Mouse (Mus musculus): ENCODE measurements around the gene Dazap1.
"Not testable (repeated sequence)": the region's sequence is repeated elsewhere in the genome, so short reads cannot be mapped to it uniquely, and the experiment has no call there.

Gene Dazap1

DNA sequence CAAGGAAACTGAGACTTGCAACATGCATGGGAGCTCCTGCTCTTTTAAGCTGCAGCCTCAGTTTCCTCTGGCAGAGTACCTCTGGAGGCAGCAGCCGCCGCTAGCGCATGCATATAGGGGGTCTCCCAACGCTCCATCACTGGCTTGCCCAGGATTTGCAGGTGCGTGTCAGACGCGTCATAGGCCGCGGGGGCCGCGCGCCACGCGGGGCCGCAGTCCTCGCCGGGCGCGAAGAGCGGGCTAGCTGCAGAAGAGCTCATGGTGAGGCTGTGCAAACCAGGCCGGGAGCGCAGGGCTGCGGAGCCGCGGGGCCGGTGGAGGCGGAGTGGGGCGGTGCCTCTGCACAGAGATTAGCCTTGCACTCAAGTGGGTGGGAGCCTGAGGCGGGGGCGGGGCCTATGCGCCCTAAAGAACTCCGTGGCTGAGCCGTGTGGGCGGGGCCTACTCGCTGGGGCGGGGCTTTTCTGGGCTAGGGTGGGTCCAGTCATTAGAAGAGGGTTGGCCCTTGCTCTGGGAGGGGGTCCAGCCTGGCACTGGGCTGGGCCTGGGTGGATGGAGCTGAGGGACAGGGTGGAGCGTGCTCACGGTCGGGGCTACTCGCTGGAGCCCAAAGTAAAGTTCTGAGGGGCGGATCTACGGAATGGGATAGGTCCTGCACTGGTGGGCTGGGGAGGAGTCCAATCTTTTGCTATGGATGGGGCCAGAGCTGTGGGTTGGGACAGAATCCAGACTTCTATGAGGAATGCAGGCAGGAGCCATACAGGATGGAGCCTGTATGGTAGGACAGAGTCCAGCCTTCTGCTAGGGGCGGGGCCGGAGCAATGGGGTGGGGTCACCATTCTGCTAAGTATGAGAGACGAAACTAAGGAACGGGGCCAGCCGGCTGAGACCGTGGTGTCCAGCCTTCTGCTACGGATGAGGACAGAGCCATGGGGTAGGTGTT lies at the start of gene Dazap1, which contains the start of gene Gamt:
Dazap1 (plus strand) TSS at position 845 of the 943 bp plus-strand sequence.
Gamt (minus strand) TSS at position 371 of the 943 bp plus-strand sequence.
- DNase-seq: peak; percentile 90

DNA sequence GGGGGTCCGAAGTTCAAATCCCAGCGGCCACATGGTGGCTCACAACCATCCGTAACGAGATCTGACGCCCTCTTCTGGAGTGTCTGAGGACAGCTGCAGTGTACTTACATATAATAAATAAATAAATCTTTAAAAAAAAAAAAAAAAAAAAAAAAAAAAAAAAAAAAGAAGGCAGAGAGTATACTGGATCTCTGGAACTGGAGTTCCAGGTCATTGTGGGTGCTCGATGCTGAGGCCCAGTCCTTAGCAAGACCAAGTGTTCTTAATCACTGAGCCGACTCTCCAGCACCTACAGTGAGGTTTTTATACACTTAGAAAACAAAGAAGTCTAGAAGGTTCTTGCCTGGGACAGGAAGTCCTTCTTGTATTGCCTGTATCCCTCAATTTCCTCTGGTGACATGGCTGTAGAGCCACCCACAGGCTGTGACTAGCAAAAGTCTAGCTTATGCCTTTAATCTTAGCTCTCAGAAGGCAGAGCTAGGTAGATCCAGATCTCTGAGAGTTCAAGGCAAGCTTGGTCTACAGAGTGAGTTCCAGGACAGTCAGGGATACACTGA lies 49.7 kb upstream of the Dazap1 start:
- DNase-seq: not testable (repeated sequence)

DNA sequence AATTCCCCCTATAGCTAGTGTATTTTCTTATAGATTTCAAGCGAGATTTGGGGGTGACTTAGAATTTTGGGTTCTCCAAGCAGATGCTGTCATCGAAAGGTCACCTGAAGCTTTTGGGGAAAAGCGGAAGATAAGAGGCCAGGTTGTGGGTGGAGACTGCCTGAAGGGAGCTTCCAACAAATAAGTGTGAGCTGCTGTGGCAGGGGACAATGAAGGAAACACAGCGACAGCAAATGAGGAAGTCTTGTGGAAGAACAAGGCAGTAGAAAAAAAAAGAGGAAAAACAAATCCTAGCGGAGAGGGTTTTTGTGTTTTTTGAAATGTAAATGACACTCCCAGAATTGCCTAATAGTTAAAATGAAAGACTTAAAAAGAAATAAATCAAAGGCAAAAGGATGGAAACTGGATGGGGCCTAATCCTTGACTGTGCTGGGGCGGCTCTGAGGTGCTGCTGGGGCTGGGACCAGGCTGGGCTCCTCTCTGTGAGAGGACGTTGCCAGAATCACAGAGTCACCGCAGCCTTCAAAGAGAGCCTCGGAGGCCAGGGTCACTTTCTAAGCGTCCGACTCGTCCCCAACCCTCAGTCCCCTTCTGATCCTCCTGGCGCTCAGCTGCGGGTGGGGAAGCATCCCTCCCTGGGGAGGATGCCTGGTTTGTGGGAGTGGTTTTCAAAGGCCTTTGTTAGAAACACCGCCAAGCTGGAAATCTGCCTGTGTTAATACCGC lies 46.1 kb upstream of the Dazap1 start:
- DNase-seq: no peak

DNA sequence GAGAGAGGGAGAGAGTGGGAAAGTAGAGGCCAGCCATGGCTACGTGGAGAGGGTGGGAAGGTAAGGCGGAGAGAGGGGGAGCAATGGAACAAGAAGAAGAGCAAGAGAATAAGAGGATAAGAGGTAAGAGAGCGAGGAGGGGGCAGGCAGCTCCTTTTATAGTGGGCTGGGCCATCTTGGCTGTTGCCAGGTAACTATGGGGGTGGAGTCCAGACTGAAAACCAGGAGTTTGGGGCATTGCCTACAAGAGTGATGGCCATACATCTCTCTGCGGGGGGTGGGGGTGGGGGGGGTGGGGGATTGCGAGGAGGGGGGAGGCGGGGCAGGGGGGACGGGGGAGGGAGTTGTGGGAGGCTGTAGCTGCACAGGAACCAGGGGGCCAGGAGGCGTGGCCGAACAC lies 40.6 kb upstream of the Dazap1 start:
- no peak for DNase-seq

DNA sequence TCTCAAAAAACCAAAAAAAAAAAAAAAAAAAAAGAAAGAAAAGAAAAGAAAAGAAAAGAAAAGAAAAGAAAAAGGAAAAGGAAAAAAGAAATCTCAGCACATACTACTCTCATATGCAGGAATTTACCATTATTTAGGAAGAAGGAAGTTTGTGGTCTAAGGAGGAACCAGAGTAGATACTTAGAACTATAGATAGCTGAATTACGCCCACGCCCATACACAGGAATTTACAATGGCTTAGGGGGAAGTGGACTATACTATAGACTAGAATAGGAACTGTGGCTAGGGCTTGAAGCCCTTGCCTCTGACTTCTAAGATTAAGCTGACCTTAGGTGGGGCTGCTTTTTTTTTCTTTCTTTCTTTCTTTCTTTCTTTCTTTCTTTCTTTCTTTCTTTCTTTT lies 38.1 kb upstream of the Dazap1 start:
- DNase-seq: not testable (repeated sequence)

DNA sequence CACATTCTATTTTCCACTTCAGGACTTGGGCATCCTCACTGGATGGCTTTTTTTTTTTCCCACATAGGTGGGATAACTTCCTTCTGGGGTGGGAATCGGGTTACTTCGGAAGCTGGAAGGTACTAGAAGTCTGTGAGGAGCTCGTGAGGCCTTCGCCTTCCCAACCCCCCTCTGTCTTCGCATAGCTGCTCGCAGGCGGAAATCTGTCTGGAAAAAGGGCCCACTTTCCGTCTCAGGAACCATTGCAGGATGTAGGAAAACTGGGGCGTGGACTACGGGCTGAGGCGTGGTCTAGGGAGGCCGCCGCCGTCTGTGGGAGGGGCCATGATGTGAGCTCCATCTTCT lies 35.2 kb upstream of the Dazap1 start:
- DNase-seq: no peak

DNA sequence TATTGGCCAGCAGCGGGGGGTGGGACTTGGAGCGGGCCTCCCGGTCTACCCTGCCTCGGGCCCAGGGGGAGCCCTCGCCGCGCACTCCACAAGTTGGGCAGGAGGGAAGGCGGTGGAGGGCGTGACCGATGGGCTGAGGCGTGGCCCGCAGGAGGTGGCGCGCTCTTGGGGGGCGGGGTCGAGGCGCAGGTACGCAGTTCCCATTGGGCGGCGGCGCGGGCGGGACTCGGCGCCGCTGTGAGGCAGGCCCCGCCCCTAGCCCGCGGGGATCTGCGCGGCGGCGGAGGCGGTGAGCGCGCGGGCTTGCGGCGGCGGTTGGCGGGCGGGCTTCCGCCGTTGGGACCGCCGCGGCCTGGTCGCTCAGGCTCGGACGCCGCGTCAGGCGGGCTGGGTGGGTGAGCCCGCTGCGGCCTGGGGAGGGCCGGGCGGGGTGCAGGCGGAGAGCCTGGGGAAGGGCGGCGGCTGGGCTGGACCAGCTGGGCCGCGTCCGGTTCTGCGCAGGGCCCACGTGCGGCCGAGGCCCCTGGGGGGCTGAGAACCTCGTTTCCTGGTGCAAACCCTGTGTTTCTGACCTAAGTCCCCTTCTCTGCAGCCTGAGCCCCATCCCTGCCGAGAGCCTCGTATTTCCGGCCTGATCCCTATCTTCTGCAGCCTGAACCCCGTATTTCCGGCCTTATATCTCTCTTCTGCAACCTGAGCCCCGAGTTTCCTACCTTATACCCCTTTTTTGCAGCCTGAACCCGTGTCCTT lies 34.7 kb upstream of the Dazap1 start, which contains the start of gene Mum1:
Mum1 (plus strand) TSS at position 19 of the 750 bp plus-strand sequence.
- peak; percentile 99 to 100 for DNase-seq

DNA sequence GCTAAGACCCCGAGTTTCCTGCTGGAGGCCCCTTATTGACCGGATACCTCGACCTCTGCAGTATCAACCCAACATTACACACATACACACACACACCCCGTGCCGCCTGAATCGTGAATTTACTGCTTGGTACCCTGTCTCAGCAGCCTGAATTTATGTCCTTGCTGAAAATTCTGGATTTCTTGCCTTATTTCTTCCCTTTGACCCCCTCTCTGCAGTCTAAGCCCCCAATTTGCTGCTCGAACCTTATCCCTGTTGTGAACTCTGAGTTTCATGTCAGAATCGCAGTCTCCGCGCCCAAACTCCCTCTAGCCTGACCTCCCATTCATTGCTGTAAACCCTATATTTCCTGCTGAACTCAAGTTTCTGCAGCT lies 34.1 kb upstream of the Dazap1 start:
- DNase-seq: no peak

DNA sequence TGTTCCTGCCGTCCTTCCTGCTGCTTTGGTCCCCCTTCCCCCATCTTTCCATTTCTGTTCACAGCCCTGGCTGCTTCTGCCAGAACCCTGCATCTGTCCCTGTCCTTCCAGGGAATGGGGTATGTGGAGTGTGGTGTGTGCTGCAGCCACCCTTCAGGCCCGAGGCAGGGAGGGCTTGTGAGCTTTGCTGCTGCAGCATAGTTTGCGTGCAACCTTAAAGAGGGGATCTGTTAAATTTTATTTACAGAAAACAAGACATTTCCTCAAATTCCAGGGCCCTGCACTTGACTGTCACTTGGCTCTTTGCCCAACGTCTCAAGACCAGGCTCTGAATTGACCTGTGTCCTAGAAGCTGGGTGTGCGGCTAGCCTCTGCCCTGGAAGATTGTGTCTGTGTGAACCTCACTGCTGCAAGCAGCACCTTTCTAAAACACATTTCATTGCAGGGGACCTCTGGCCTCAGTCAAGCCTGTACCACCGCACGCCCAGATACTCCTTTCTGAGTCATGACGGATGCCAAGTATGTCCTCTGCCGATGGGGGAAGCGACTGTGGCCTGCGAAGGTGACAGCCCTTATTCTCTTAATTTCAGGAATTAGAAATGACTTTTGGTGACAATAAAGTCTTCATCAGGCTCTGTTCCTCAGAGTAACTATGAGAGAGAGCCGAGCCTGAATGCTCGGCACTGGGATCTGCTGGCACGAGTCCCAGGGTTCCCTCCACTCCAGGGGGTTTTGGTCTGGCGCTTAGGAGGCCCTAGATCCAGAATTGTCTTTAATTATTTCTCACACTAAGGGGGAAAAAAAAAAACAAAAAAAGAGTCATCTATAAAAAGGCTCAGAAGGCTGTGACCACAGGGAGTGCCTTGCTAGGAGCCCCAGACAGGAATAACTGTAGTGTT lies 33.2 kb upstream of the Dazap1 start:
- no peak for DNase-seq

DNA sequence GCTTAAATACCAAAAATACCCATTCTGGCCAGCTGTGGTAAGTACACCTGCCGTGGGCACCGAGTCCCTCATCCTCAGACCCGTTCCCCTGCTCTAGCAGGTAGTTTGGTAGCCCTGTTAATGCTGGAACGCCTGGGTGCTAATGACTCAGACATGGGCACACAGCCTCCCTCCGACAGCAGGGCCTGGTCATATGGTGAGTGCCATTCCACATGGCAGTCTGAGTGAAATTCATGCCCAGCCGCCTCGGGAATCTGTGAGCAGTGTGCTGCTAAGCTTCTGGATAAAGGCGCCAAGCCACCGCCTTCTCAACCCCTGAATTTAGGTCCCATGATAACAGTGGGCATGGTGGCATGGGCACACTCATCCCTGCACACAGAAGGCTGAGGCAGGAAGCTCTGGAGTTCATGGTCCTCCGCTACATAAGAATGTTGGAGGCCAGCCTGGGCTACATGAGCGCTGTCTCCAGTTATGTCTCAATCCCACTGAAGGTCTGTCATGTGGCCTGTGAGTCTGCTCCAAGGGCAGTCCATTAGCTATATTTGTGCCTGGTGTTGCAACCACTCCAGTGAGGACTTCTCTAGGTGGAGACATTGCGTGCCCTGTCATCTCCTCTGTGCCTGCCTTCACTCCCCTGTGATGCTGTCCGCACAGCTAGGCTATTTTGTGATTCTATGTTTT lies 25.0 kb upstream of the Dazap1 start:
- DNase-seq: no peak

DNA sequence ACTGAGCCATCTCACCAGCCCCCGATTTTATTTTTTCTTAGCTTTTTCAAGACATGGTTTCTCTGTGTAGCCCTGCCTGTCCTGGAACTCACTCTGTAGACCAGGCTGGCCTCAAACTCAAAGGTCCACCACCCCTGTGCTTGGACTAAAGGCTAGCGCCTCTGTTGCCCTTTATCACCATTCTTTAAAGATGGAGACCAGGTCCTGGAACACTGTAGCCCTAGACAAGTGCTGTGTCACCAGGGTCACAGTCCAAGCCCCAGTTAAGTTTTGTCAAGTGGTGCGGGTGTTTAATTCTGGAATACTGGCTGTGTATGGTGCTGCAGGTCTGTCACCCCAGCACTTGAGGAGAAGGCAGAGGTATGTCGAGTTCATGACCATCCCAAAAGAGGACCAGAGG lies 24.3 kb upstream of the Dazap1 start:
- no peak for DNase-seq

DNA sequence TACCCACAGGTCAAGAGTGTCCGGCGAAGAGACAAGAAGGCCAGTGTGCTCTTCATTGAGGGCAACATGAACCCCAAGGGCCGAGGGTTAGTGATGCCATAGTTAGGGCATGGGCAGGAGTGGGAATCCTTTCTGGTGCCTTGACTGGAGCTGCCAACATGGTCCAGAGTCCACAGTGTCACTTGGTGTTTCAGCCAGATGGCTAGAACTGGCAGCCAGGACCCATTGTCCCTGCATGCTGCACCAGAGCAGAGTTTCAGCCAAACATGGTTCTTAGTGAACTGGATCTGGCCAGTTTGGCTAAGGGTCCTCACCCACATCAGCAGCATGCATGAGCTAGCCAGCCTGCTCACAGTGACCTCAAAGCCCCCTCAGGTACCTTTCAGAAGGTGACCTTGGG lies 23.0 kb upstream of the Dazap1 start:
- no peak for DNase-seq

DNA sequence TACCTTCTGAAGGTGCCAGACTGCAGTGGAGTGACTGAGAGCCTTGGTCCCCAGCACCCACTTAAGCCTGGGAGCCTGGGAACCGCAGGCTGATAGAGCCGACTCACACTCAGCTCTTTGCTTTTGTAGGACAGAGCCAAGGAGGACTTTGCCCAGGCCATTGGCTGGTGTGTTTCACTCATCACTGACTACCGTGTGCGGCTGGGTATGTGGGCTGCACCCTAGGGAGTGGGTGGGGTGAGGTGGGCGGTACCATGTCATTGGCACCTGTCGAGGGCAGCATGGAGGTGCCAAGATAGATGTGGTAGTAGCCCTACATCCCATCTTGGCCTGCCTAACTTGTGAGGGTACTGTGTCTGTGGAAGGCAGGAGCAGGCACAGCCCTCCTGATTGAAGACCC lies 21.5 kb upstream of the Dazap1 start:
- DNase-seq: no peak

DNA sequence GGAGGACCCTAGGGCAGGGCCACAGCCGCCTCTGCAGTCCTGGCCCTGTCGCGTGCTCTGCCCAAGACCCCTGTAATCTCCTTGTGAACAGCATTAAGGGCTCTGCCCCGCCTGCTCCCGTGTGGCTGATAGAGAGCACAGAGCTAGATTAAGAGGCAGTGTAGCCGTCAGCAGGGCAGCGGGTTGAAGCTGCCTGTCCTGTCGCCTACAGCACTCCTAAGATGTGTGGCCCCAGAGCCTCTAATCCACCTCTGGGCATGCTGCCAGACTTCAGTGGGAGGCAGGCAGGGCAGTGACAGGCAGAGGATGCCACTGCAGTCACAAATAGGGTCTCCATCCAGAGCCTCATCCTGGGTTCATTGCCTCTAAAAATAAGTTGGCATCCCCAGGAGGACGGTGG lies 19.2 kb upstream of the Dazap1 start:
- DNase-seq: no peak

DNA sequence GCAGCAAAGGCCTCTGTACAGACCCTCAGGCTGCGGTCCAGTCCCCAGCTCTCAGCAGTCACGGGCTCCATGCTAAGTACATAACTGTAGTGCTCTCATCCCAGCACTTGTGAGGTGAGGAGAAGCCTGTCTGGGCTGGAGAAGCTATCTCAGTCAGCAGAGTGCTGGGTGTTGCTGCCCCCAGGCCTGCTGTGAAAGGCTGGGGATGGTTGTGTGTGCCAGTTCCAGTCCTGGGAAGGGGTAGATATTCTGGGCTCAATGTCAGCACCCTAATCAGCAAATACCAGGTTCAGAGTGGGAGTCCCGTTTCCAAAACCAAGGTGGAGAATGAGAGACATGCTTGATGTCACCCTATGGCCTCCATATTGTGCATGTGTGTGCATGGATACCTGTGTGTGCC lies 18.7 kb upstream of the Dazap1 start:
- DNase-seq: no peak

DNA sequence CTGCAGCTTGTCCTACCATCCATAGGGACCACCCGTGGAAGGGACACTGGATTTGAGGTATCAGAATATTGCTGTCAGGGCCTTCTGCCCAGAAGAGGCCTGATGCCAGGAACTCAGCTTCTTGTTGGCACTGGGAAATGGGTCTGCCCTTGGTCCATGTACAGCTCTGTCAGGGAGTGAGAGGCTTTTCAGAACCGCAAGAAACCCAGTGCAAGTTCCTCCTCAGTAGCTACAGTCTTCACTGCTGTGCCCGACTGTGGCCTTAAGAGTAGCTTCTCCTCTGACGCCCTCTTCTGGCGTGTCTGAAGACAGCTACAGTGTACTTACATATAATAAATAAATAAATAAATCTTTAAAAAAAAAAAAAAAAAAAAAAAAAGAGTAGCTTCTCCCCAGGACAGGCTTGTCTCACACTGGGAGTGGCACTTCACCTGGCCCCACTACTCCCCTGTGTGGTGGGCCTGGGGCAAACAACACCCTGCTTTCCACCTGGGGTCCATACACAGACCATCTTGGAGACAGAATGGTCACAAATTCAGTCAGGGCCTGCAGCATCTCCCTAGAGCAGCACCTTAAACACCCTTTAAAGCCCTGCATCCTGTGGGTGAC lies 16.4 kb upstream of the Dazap1 start:
- DNase-seq: no peak

DNA sequence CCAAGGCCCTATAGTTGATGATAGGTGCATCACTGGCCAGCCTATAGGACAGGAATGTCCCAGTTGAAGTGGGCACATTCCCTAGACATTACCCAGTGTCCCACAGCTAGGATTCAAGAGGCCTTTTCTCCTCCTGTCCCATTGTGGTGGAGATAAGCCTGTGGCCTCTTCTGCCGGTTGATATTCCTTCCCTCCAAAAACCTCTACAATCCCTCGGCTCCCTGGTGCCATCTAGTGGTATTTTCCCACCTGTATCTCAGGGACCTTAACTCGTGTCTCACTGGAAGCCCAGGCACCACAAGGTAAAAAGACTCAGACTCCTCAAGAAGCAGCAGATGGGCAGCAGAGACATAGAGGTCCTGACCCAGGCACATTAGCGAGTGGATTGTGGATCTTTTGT lies 15.7 kb upstream of the Dazap1 start:
- peak; percentile 66 to 71 for DNase-seq

DNA sequence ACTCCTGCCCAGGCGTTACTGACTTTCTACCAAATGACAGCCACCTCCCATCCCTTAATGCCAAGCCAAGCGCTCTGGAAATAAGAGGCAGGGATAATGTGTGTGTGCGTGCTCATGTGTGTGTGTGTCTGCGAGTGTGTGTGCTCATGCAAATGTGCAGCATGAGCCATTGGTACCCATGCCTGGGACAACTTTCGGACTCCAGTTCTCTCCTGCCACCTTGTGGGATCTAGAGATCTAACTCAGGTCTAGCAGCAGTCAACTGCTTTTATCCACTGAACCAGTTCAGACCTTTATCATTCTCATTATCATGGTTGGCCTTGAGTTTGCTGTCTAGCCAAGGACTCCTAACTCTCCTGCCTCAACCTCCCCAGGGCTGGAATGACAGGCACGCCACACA lies 13.4 kb upstream of the Dazap1 start:
- no peak for DNase-seq

DNA sequence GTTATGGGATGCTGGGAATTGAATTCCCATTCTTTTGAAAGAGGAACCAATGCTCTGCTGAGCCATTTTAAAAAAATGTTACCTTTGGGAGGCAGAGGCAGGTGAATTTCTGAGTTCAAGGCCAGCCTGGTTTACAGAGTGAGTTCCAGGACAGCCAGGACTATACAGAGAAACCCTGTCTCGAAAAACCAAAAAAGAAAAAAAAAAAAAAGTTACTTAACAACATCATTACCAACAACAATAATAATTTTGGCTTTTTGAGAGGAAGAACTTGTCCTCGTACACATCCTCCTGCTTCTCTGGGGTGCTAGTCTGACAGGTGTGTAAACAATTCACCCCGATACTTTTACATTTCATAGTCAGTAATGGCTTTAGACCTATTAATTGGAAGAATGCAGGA lies 12.8 kb upstream of the Dazap1 start:
- not testable (repeated sequence) for DNase-seq

DNA sequence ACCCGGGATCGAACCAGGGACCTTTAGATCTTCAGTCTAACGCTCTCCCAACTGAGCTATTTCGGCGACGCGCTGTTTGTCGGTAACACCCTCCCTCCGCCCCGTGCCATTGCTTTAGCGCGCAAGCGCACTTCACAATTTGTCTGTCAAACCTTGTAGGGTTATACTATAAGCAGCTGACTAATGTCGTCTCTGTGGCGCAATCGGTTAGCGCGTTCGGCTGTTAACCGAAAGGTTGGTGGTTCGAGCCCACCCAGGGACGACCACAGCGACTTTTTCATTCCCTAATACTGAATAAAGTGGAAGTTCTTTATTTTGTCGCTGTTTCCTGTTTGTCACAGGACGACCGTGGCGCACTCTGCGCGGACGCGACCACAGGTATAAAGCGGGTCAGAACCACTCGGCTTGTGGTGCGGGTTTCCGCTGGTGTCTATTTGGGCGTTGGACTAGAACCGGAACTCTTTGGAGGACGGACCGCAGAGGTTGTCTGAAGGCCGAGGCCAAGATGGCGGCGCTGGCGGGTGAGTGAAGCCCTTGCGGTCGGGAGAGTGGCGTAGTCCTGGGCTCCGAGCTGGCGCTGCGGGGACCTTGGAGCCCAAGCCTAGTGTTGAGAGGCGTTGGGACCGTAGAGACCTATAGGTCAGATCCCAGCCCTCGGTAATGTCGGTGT lies 12.2 kb upstream of the Dazap1 start, which contains the start of gene Ndufs7:
Ndufs7 (plus strand) TSS at position 151 of the 670 bp plus-strand sequence.
- peak; percentile 93 to 94 for DNase-seq
